Mouse (Mus musculus): ENCODE data around the gene Mrps24. TPM values are rescaled to one million over a fixed set of nuclear protein-coding genes. Genes with fewer than 3 reads are reported as not detected.

Mrps24 gene
- 100 to 1,000 TPM; 161 to 171 TPM for polyA plus RNA-seq (2017; shearing (Covaris generic))

DNA sequence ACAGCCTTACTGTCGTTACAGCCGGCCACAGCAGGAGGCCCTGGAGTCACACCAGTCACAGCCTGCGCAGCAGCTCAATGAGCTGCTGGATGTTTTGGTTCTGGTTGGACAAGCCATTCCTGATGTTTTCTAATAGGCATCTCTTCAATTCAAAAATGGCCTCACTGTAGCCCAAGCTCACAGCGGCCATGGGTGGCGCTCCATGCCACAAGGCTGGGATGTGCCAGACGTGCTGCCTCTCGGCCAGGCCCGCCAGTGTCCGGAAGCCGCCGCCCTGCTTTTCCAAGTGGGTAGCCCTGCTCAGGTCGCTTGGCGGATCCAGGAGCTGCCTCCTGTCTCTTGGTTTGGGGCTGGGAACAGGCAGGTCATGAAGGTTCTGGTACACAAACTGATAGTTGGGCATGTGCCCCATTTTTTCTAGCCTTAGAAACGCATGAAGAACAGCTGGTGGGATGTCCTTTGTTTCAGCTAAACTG lies at the start of gene Mrps24:
Gene Mrps24, minus strand, starts transcription at position 51 of the 476 bp plus-strand sequence.

GRCm38 (mm10) chr11:5761820-5762632 lies 46.5 kb upstream of the Mrps24 start, which contains the start of gene Urgcp:
Gene Urgcp, minus strand, starts transcription at chr11:5762376.

Other genes with a start within 250 kb of the Mrps24 start
- gene Xbp1, start 195.0 kb downstream of the Mrps24 start, polyA plus RNA-seq (2017; shearing (Covaris generic)), result 100 to 1,000 TPM; 148 to 154 TPM
- gene Ccdc117, start 173.5 kb downstream of the Mrps24 start, polyA plus RNA-seq (2017; shearing (Covaris generic)), result 10 to 100 TPM; 23.7 to 33.8 TPM
- gene Ankrd36, start 146.0 kb downstream of the Mrps24 start, polyA plus RNA-seq (2017; shearing (Covaris generic)), result under 1 TPM in 1 of 2 experiments, not detected in 1; 0.20 TPM
- gene Urgcp, start 46.7 kb upstream of the Mrps24 start, polyA plus RNA-seq (2017; shearing (Covaris generic)), result 10 to 100 TPM; 12.1 to 20.0 TPM
- 100 to 1,000 TPM; 229 to 284 TPM for gene Dbnl, start 72.8 kb upstream of the Mrps24 start, polyA plus RNA-seq (2017; shearing (Covaris generic))
- 1 to 10 TPM; 3.6 to 5.2 TPM for gene Pgam2, start 88.1 kb upstream of the Mrps24 start, polyA plus RNA-seq (2017; shearing (Covaris generic))
- 10 to 100 TPM; 25.9 to 33.1 TPM for gene Polm, start 122.3 kb upstream of the Mrps24 start, polyA plus RNA-seq (2017; shearing (Covaris generic))
- under 1 TPM; 0.25 to 0.41 TPM for gene Aebp1, start 146.3 kb upstream of the Mrps24 start, polyA plus RNA-seq (2017; shearing (Covaris generic))
- gene Pold2, start 162.6 kb upstream of the Mrps24 start, polyA plus RNA-seq (2017; shearing (Covaris generic)), result 10 to 100 TPM; 45.9 to 55.4 TPM
- under 1 TPM in 1 of 2 experiments, not detected in 1; 0.81 TPM for gene Myl7, start 183.1 kb upstream of the Mrps24 start, polyA plus RNA-seq (2017; shearing (Covaris generic))
- under 1 TPM in 1 of 2 experiments, not detected in 1; 0.20 TPM for gene Gck, start 234.4 kb upstream of the Mrps24 start, polyA plus RNA-seq (2017; shearing (Covaris generic))
- 10 to 100 TPM; 49.5 to 59.3 TPM for gene Ykt6, start 240.0 kb upstream of the Mrps24 start, polyA plus RNA-seq (2017; shearing (Covaris generic))

Measured in activated CD4-positive, CD25-positive, alpha-beta regulatory T cell (primary cell).